Mouse (Mus musculus) forebrain, embryonic 11.5 days (tissue): ENCODE results near the gene Tnrc6b. TPM values are rescaled to one million over a fixed set of nuclear protein-coding genes. Genes with fewer than 3 reads are reported as not detected.
"Not testable (repeated sequence)": the region's sequence is repeated elsewhere in the genome, so short reads cannot be mapped to it uniquely, and the experiment has no call there.

ENCODE experiments used
- ATAC-seq: fragments of 200-750 bp; cut with Nextera tagmentation; replicated peaks from 2 replicates; pipeline ENCODE4 v1.8.0; 2017; ENCODE audit warnings: moderate TSS enrichment; ENCODE audit not compliant: low FRiP score
- DNase-seq: peaks from one replicate; pipeline ENCODE4 v3.0.0-alpha.2; 2017; ENCODE audit warnings: low spot score
- H3K27ac ChIP-seq: fragments of 300-500 bp; sonication (generic); 2 replicates; pipeline ENCODE4 v1.5.1; 2014; ENCODE audit warnings: low read depth, low read length
- H3K27me3 ChIP-seq: fragments of 300-500 bp; sonication (generic); 2 replicates; pipeline ENCODE4 v1.6.1; 2014; ENCODE audit warnings: mild to moderate bottlenecking, low read length, mixed read lengths; ENCODE audit not compliant: control insufficient read depth, insufficient read depth
- H3K36me3 ChIP-seq: fragments of 300-500 bp; sonication (generic); 2 replicates; pipeline ENCODE4 v1.6.1; 2014; ENCODE audit warnings: mild to moderate bottlenecking, low read length, moderate library complexity, mixed read lengths; ENCODE audit not compliant: control insufficient read depth, insufficient read depth
- H3K4me1 ChIP-seq: fragments of 300-500 bp; sonication (generic); replicated peaks from 2 replicates; pipeline ENCODE4 v1.6.1; 2014; ENCODE audit warnings: low read length, mixed read lengths; ENCODE audit not compliant: control insufficient read depth, insufficient read depth
- H3K4me2 ChIP-seq: fragments of 300-500 bp; sonication (generic); 2 replicates; pipeline ENCODE4 v1.6.1; 2014; ENCODE audit warnings: low read depth, mild to moderate bottlenecking, low read length, moderate library complexity, mixed read lengths; ENCODE audit not compliant: severe bottlenecking
- H3K4me3 ChIP-seq: fragments of 300-500 bp; sonication (generic); 2 replicates; pipeline ENCODE4 v1.5.1; 2014; ENCODE audit warnings: low read depth, low read length
- H3K9ac ChIP-seq: fragments of 300-500 bp; sonication (generic); 2 replicates; pipeline ENCODE4 v1.6.1; 2014; ENCODE audit warnings: low read length
- H3K9me3 ChIP-seq: fragments of 300-500 bp; sonication (generic); 2 replicates; pipeline ENCODE4 v1.6.1; 2016; ENCODE audit warnings: low read length, mixed read lengths; ENCODE audit not compliant: control insufficient read depth
- WGBS: fragments of 180-500 bp; shearing (Covaris S2); extraction: QIAGEN DNeasy Blood & Tissue Kit; methylation state at CpG from one replicate; pipeline ENCODE4 v1.1.7; 2014; 5-methylcytosine and 5-hydroxymethylcytosine counted together
- polyA plus RNA-seq: library from polyadenylated mRNA; unstranded; fragments of >200 nt; fragmentation: Nextera tagmentation; extraction: Ambion mirVana; gene quantifications from 2 replicates; pipeline ENCODE4 v1.2.1, GENCODE M21; 2014

Tnrc6b gene
- polyA plus RNA-seq, 1 experiment from 2014 or later, result 23.3 TPM

DNA sequence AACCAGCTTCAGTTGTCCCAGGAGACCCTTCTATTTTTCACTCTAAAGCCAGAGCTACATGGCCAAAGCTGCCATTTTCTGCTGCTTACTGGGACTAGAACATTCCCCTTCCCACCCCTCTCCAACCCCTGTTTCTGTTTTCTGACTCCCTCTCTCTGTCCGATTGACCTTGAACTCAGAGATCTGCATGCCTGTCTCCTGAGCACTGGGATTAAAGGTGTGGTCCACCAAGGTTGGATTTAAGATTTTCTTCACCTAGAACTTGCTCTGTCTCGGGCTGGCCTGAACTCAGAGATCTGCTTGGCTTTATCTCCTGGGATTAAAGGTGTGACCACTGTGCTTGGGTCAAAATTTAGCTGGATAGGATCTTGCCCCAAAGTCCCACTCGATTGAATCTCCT lies 209.2 kb downstream of the Tnrc6b start:
- Histone ChIP-seq H3K27me3 (no peaks in the 10 kb centered on the region), H3K4me1 (no peaks in the 10 kb centered on the region), H3K36me3 (peaks cover 20% of the 10 kb centered on the region), H3K9me3 (no peaks in the 10 kb centered on the region), H3K27ac (no peak overlapping the region), H3K9ac (no peak overlapping the region), H3K4me3 (no peak overlapping the region), H3K4me2 (no peak overlapping the region)
- DNase-seq, result no peak
- WGBS, result 94% methylated on average over 3 of the region's 3 CpGs
- no peak for ATAC-seq

DNA sequence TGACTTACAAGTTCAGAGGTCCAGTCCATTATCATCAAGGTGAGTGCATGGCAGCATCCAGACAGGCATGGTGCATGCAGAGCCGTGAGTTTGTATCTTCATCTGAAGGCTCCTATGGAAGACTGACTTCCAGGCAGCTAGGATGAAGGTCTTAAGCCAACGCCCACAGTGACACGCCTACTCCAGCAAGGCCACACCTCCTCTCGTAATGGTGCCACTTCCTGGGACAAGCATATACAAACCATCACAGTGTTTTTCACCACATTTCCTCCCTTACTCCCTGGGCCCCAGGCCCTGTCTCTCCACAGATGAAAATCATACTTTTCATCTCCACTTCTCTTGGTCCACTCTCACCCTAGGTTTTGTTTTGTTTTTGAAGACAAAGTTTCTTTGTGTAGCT lies 210.7 kb downstream of the Tnrc6b start:
- H3K4me3 ChIP-seq, result no peak overlapping the region

GRCm38 (mm10) chr15:80924211-80924610 lies 213.1 kb downstream of the Tnrc6b start:
- H3K4me3 ChIP-seq, result no peak overlapping the region
- 96% methylated on average over 2 of the region's 2 CpGs for WGBS
- H3K27ac ChIP-seq, result no peak overlapping the region
- no peaks in the 10 kb centered on the region for H3K9me3 ChIP-seq
- H3K4me2 ChIP-seq, result no peak overlapping the region
- H3K4me1 ChIP-seq, result no peaks in the 10 kb centered on the region
- no peak overlapping the region for H3K9ac ChIP-seq
- peaks cover 18% of the 10 kb centered on the region; the same call in 1 of the 2 replicates for H3K36me3 ChIP-seq
- no peak for ATAC-seq
- no peaks in the 10 kb centered on the region for H3K27me3 ChIP-seq
- DNase-seq, result no peak

More for the DNA sequence above, 210.7 kb downstream of the Tnrc6b start:
- Histone ChIP-seq H3K27me3 (no peaks in the 10 kb centered on the region), H3K9ac (no peak overlapping the region), H3K9me3 (no peaks in the 10 kb centered on the region), H3K4me1 (no peaks in the 10 kb centered on the region), H3K36me3 (peaks cover 18% of the 10 kb centered on the region), H3K4me2 (no peak overlapping the region), H3K27ac (no peak overlapping the region)
- WGBS, result 76% methylated on average over 4 of the region's 4 CpGs
- ATAC-seq (no peak), DNase-seq (no peak)

DNA sequence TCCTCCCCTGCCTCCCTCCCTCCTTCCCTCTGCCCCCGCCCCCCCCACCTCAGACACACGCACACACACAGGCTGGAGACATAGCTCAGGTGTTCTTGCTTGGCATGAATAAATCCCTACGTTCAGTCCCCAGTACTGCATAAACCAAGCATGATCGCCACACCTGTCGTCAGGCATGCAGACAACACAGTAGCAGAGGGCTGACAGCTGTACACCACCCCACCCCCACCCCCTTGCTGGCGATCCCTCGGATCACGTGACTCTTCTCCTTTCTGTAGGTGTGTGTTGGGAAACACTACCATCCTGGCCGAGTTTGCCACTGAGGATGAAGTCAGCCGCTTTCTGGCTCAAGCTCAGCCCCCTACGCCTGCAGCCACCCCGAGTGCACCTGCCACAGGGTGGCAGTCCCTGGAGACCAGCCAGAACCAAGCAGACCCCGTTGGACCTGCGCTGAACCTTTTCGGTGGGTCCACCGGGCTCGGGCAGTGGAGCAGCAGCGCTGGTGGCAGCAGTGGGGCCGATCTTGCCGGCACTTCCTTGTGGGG lies 217.8 kb downstream of the Tnrc6b start:
- H3K27me3 ChIP-seq, result no peaks in the 10 kb centered on the region
- H3K36me3 ChIP-seq, result peaks cover 13% of the 10 kb centered on the region; the same call in 1 of the 2 replicates
- no peak overlapping the region for H3K4me3 ChIP-seq
- no peaks in the 10 kb centered on the region for H3K4me1 ChIP-seq
- no peak overlapping the region for H3K4me2 ChIP-seq
- no peak for ATAC-seq
- no peak overlapping the region for H3K9ac ChIP-seq
- H3K27ac ChIP-seq, result no peak overlapping the region
- DNase-seq, result no peak
- H3K9me3 ChIP-seq, result no peaks in the 10 kb centered on the region
- WGBS, result 86% methylated on average over 20 of the region's 20 CpGs

DNA sequence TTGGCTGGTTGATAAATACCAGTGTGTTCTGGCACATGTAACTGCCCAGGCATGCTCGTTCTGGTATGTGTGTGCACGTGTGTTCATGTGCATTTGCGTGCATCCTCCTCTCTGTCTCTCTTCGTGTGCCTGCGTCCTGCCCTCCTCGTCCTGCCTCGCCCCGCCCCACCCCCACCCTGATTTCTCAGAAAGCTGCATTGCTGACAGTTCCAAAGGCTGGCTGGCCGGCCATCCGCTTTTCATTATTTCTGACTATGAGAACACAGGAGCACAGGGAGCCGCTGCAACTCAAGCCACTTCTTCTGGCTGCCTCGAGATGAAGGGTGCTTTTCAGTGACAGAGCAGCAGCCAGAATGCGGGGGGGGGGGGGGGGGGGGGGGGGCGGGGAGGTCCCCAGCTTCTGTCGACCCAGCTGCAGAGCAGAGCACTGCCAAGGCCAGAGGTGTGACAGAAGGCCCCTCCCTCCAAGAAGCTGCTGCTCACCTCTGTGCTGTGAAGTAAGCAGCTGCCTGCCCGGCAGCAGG lies 219.0 kb downstream of the Tnrc6b start:
- Histone ChIP-seq H3K4me2 (no peak overlapping the region), H3K9me3 (no peaks in the 10 kb centered on the region), H3K27me3 (no peaks in the 10 kb centered on the region), H3K4me3 (no peak overlapping the region), H3K9ac (no peak overlapping the region), H3K27ac (no peak overlapping the region), H3K4me1 (no peaks in the 10 kb centered on the region), H3K36me3 (peaks cover 8% of the 10 kb centered on the region; the same call in 1 of the 2 replicates)
- DNase-seq, result peak; percentile 65
- ATAC-seq, result no peak
- 27% methylated on average over 14 of the region's 16 CpGs for WGBS

DNA sequence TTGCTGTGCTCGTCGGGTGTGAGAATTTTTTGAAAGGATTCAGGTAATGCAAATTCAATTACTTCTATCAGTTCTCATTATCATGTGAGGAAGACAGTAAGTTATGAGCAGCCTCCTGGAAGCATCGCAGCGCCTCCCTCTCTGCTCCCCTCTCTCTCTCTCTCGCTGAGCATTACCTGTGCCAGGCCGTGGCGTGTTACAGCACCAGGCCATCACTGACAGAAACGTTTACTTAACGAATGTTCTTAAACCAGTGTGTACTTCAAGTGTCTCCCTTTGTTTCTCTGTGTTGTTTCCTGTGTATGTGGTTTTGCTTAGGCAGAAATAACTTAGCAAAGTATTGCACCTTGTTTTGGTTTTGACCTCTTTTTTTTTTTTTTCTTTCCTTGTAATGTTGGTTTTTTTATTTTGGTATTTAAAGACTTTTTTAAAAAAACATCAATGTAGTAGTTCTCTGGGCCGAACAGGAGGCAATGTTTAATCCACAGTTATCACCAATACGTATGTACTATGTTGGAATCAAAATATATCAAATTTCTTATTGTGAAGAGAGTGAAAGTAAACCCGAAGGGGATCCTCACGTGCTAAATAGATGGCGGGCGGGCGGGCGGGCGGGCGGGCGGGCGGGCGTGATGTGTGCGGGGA lies 219.7 kb downstream of the Tnrc6b start:
- DNase-seq, H3K4me1 ChIP-seq: not testable (repeated sequence)
- WGBS, result 88% methylated on average over 23 of the region's 23 CpGs

DNA sequence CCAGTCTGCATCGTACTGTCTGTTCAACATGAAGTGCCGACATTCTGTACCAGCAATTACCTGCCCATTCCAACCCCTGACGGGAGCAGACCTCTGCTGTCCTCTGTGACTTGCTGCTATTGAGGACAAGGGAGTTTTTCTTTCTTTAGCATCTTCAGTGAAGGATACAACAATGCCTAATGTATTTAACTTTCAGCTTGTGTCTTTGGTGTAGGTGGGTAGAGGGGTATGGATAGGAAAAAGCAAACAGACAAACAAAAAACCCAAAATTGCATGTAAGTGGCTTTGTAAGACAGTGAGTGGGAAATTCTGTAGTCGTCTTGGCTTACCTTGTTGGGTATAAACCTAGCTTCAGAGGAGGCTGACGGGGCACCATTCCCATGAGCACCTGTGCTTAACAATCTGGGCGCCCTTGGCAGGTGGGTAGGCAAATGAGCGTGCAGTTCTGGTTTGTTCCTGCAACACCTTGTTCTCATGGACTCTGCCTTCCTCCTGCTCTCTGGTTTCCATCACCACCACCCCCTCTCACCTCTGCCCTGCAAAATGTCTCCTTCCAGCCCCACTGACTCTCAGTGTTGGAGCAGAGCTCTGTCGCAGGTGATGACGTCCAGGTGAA lies 220.3 kb downstream of the Tnrc6b start:
- DNase-seq, result no peak
- Histone ChIP-seq H3K9ac (no peak overlapping the region), H3K4me2 (no peak overlapping the region), H3K9me3 (no peaks in the 10 kb centered on the region), H3K36me3 (peaks cover 8% of the 10 kb centered on the region; the same call in 1 of the 2 replicates), H3K27me3 (no peaks in the 10 kb centered on the region), H3K4me3 (no peak overlapping the region), H3K27ac (no peak overlapping the region), H3K4me1 (no peaks in the 10 kb centered on the region)
- no peak for ATAC-seq
- WGBS, result 92% methylated on average over 9 of the region's 9 CpGs

More for the DNA sequence above, 219.7 kb downstream of the Tnrc6b start:
- not testable (repeated sequence) for H3K9ac ChIP-seq, H3K27ac ChIP-seq, H3K4me2 ChIP-seq, H3K4me3 ChIP-seq, H3K9me3 ChIP-seq, H3K27me3 ChIP-seq, H3K36me3 ChIP-seq, ATAC-seq

- no peak overlapping the region for H3K27ac ChIP-seq
- H3K4me3 ChIP-seq, result no peak overlapping the region
- no peaks in the 10 kb centered on the region; the same call in 1 of the 2 replicates for H3K36me3 ChIP-seq
- no peak overlapping the region for H3K9ac ChIP-seq
- ATAC-seq (no peak), DNase-seq (no peak)
- no peaks in the 10 kb centered on the region for H3K27me3 ChIP-seq
- WGBS, result 94% methylated on average over 5 of the region's 5 CpGs
- H3K9me3 ChIP-seq, result no peaks in the 10 kb centered on the region
- no peak overlapping the region for H3K4me2 ChIP-seq
- H3K4me1 ChIP-seq, result no peaks in the 10 kb centered on the region
Measured at GRCm38 (mm10) chr15:80934841-80935240, 223.7 kb downstream of the Tnrc6b start.
